Mouse (Mus musculus): Measurements from ENCODE around the gene Xk.
"Not testable (repeated sequence)": the region's sequence is repeated elsewhere in the genome, so short reads cannot be mapped to it uniquely, and the experiment has no call there.

Gene Xk

GRCm38 (mm10) chrX:9327954-9328353 lies 55.4 kb downstream of the Xk start:
- DNase-seq, result not testable (repeated sequence)

GRCm38 (mm10) chrX:9332366-9332962 lies 59.9 kb downstream of the Xk start:
- not testable (repeated sequence) for DNase-seq

- peak; percentile 55 to 79 for DNase-seq
Measured at GRCm38 (mm10) chrX:9333035-9333434, 60.5 kb downstream of the Xk start.

- not testable (repeated sequence) for DNase-seq
Measured at GRCm38 (mm10) chrX:9334996-9335395, 62.4 kb downstream of the Xk start.

- not testable (repeated sequence) for DNase-seq
Measured at GRCm38 (mm10) chrX:9350327-9350726, 77.8 kb downstream of the Xk start, which contains the start of gene H2al1k. TSS of gene H2al1k (plus strand) at chrX:9350627.
